Mouse (Mus musculus): ENCODE measurements around the gene Krtap1-5.

DNA sequence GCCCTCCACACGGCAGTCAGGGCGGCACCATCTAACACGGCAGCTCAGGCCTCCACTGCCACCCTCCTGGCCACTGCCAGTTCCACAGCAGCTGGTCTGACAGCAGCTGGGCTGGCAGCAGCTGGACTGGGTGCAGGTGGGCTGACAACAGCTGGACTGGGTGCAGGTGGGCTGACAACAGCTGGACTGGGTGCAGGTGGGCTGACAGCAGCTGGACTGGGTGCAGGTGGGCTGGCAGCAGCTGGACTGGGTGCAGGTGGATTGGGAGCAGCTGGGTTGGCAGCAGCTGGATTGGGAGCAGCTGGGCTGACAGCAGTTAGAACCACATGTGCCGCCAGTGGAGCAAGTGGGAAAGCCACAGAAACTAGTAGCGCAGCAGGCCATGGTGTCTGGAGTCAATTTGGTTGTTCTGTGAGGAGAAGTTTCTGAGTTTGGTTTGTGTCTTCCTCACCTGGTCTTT is 2.5 kb upstream of the Krtap1-5 start, which contains the start of gene Krtap1-4:
- TF ChIP-seq CTCF (IDR thresholded peaks at IDR 0.05; ENCODE audit: borderline replicate concordance, insufficient read depth, low read length) (no peak), POLR2A (IDR thresholded peaks at IDR 0.05; ENCODE audit: low read depth, low read length) (no peak)
